Mouse (Mus musculus) lung, postnatal 0 days (tissue): ENCODE measurements around the gene Lysmd4.

Experiments
- CTCF ChIP-seq: IDR thresholded peaks from 2 replicates; pipeline ENCODE4 v1.5.1; 2016; ENCODE audit warnings: antibody characterized with exemption, mild to moderate bottlenecking
- EP300 ChIP-seq: IDR thresholded peaks from 2 replicates; pipeline ENCODE4 v1.6.1; 2016; ENCODE audit warnings: antibody characterized with exemption, mild to moderate bottlenecking, control low read depth

GRCm38 (mm10) chr7:67211971-67212370, 10.4 kb upstream of the Lysmd4 start:
- TF ChIP-seq CTCF (no peak), EP300 (no peak)
